Mouse (Mus musculus) colon, adult 2 months (tissue): ENCODE measurements around the gene Tmem38b. TPM values are rescaled to one million over a fixed set of nuclear protein-coding genes. Genes with fewer than 3 reads are reported as not detected.

Source experiments
- polyA plus RNA-seq: library from polyadenylated mRNA; depleted of rRNA; stranded (reverse); fragments of >200 nt; gene quantifications from 2 replicates; pipeline ENCODE4 v1.2.3, GENCODE M21; 2012; rRNA removed

Tmem38b gene
- polyA plus RNA-seq: 3.6 and 6.4 TPM in 2 replicates

GRCm38 (mm10) chr4:53825821-53826605 lies at the start of gene Tmem38b:
Gene Tmem38b, plus strand, starts transcription at chr4:53826045.

Other genes starting within 250 kb of the Tmem38b start
- gene Fsd1l, start 194.6 kb upstream of the Tmem38b start, polyA plus RNA-seq: 0.35 and 0.46 TPM in 2 replicates
- gene Fktn, start 112.0 kb upstream of the Tmem38b start, polyA plus RNA-seq: 1.9 and 2.0 TPM in 2 replicates
- gene Tal2, start 46.3 kb upstream of the Tmem38b start, polyA plus RNA-seq: not detected in 2 replicates